Mouse (Mus musculus) CH12.LX (cell line): ENCODE measurements around the gene Col4a2.

Experiments used
- CHD1 ChIP-seq: IDR thresholded peaks from 2 replicates; pipeline ENCODE4 v1.6.1; 2012; ENCODE audit warnings: low read depth, low read length, improper control_type of control experiment, inconsistent platforms
- CTCF ChIP-seq, 2 experiments: IDR thresholded peaks in 1 of 2; conservative IDR thresholded peaks in 1 of 2; 2 replicates each; pipeline ENCODE4 v1.5.1; 2011 to 2012; ENCODE audit warnings: low read depth in 2 of 2, low read length in 2 of 2, improper control_type of control experiment in 1 of 2, inconsistent platforms in 1 of 2, mild to moderate bottlenecking in 1 of 2, moderate library complexity in 1 of 2
- E2F4 ChIP-seq: IDR thresholded peaks from 2 replicates; pipeline ENCODE4 v1.6.1; 2011; ENCODE audit warnings: low read depth, low read length, improper control_type of control experiment; ENCODE audit not compliant: insufficient replicate concordance
- ETS1 ChIP-seq: conservative IDR thresholded peaks from 2 replicates; pipeline ENCODE4 v1.6.1; 2012; ENCODE audit warnings: low read depth, mild to moderate bottlenecking, inconsistent platforms, low read length, improper control_type of control experiment, moderate library complexity
- HCFC1 ChIP-seq: IDR thresholded peaks from 2 replicates; pipeline ENCODE4 v1.6.1; 2012; ENCODE audit warnings: low read depth, mild to moderate bottlenecking, inconsistent platforms, low read length, improper control_type of control experiment
- IRF4 ChIP-seq: IDR thresholded peaks from 2 replicates; pipeline ENCODE4 v1.6.1; 2014; ENCODE audit warnings: low read depth, mild to moderate bottlenecking, inconsistent platforms, low read length, improper control_type of control experiment
- MAX ChIP-seq: IDR thresholded peaks from 2 replicates; pipeline ENCODE4 v1.6.1; 2011; ENCODE audit warnings: low read length, improper control_type of control experiment
- MAZ ChIP-seq: IDR thresholded peaks from 2 replicates; pipeline ENCODE4 v1.6.1; 2012; ENCODE audit warnings: low read depth, mild to moderate bottlenecking, inconsistent platforms, low read length, improper control_type of control experiment, moderate library complexity
- MXI1 ChIP-seq: IDR thresholded peaks from 2 replicates; pipeline ENCODE4 v1.6.1; 2011; ENCODE audit warnings: mild to moderate bottlenecking, low read depth, low read length, improper control_type of control experiment
- POLR2A ChIP-seq: IDR thresholded peaks from 2 replicates; pipeline ENCODE4 v1.6.1; 2011; ENCODE audit warnings: low read depth, mild to moderate bottlenecking, improper control_type of control experiment, low read length
- RCOR1 ChIP-seq: conservative IDR thresholded peaks from 2 replicates; pipeline ENCODE4 v1.6.1; 2012; ENCODE audit warnings: low read depth, mild to moderate bottlenecking, inconsistent platforms, low read length, improper control_type of control experiment
- TBP ChIP-seq: conservative IDR thresholded peaks from 2 replicates; pipeline ENCODE4 v1.6.1; 2011; ENCODE audit warnings: low read depth, low read length, improper control_type of control experiment
- TCF12 ChIP-seq: IDR thresholded peaks from 2 replicates; pipeline ENCODE4 v1.6.1; 2014; ENCODE audit warnings: low read depth, mild to moderate bottlenecking, inconsistent platforms, low read length, improper control_type of control experiment
- ZKSCAN1 ChIP-seq: IDR thresholded peaks from 2 replicates; pipeline ENCODE4 v1.6.1; 2012; ENCODE audit warnings: low read depth, inconsistent platforms, low read length, improper control_type of control experiment, borderline replicate concordance

DNA sequence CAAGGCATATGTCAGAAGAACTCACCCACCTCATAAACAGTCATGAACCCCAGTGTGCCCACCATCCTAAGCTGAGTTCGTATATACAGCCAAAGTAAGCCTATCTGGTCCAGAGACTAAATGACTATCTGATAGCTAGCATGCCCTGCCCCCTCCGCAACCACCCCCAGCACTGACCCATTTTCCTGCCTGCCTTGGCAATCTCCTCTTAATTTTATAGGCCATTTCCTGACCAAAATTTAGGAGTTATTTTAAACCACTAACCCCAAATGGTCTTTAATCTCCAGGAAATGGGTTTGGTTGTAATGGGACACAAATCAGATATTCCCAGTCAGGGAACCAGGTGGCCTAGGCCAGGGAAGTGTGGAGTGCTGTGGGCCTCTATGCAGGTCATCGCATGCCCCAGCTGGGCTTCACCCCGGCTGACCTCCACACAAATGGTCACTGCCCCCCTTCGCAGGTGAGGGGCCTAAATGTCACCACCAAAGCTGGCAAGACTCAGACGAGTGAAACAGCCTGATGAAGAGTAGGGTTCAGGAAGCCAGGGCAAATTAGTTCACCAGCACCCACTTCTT lies 8.5 kb upstream of the Col4a2 start:
- no peak for TF ChIP-seq POLR2A
- no peak for TF ChIP-seq HCFC1
- no peak for TF ChIP-seq IRF4
- TF ChIP-seq CTCF (conservative IDR thresholded peaks at IDR 0.05 in 1 of 2, IDR thresholded peaks at IDR 0.05 in 1 of 2; ENCODE audit: low read depth in 2 of 2, low read length in 2 of 2), result no peak
- no peak for TF ChIP-seq MXI1
- TF ChIP-seq E2F4, result no peak
- TF ChIP-seq TBP, result no peak
- TF ChIP-seq ZKSCAN1, result no peak
- TF ChIP-seq MAX, result no peak
- TF ChIP-seq TCF12, result no peak
- TF ChIP-seq RCOR1, result no peak
- no peak for TF ChIP-seq MAZ
- no peak for TF ChIP-seq ETS1
- no peak for TF ChIP-seq CHD1
